Mouse (Mus musculus): ENCODE data around the gene Cltc. TPM values are rescaled to one million over a fixed set of nuclear protein-coding genes. Genes with fewer than 3 reads are reported as not detected.
A peak's percentile ranks its signal among the peaks of the same experiment; 100 is the strongest.

The Cltc gene
- total RNA-seq, 1 experiment, result 176 TPM

- no peak overlapping the region for H3K9ac ChIP-seq (ENCODE audit: insufficient read depth, low read depth, low read length, poor library complexity, severe bottlenecking)
Measured at GRCm38 (mm10) chr11:86691482-86691881, 65.9 kb downstream of the Cltc start.

GRCm38 (mm10) chr11:86690383-86690782 is 67.0 kb downstream of the Cltc start:
- Histone ChIP-seq H3K4me3 (ENCODE audit: insufficient read depth in 1 of 2, low read depth in 1 of 2, low read length in 2 of 2, poor library complexity in 1 of 2, severe bottlenecking in 1 of 2) (no peak overlapping the region), H3K9ac (ENCODE audit: insufficient read depth, low read depth, low read length, poor library complexity, severe bottlenecking) (no peak overlapping the region), H3K27ac (ENCODE audit: insufficient read depth, low read depth, low read length, poor library complexity, severe bottlenecking) (no peak overlapping the region), H3K4me1 (ENCODE audit: control insufficient read depth in 2 of 2, insufficient read depth in 2 of 2, low read length in 2 of 2, poor library complexity in 1 of 2) (peaks cover 0 to under 1% of the 10 kb centered on the region in 2 experiments; a peak in 1 of 4 replicates), H3K9me3 (ENCODE audit: control insufficient read depth, insufficient read depth, low read depth, low read length) (no peaks in the 10 kb centered on the region), H3K36me3 (ENCODE audit: control insufficient read depth, insufficient read depth, low read length, poor library complexity, severe bottlenecking) (peaks cover 11% of the 10 kb centered on the region)
- TF ChIP-seq MAFK (IDR thresholded peaks at IDR 0.05; ENCODE audit: insufficient read depth, low read depth, low read length), result no peak
- no peak for TF ChIP-seq ZNF384 (IDR thresholded peaks at IDR 0.05; ENCODE audit: low read depth, low read length)
- TF ChIP-seq CHD2 (IDR thresholded peaks at IDR 0.05; ENCODE audit: low read depth, low read length), result no peak
- TF ChIP-seq HCFC1 (IDR thresholded peaks at IDR 0.05; ENCODE audit: borderline replicate concordance, insufficient read depth, low read length), result no peak
- TF ChIP-seq ZC3H11A (IDR thresholded peaks at IDR 0.05; ENCODE audit: borderline replicate concordance, low read depth, low read length), result no peak
- in situ Hi-C loops (cut with MboI; ENCODE audit: low sequenced_read_pairs in 2 of 2, unreplicated experiment in 2 of 2), result no loop called here
- no peak for DNase-seq (ENCODE audit: low read depth, low spot score)

More at GRCm38 (mm10) chr11:86691482-86691881, 65.9 kb downstream of the Cltc start:
- H3K4me3 ChIP-seq (ENCODE audit: insufficient read depth in 1 of 2, low read depth in 1 of 2, low read length in 2 of 2, poor library complexity in 1 of 2, severe bottlenecking in 1 of 2), result no peak overlapping the region
- DNase-seq (ENCODE audit: low read depth, low spot score), result no peak
- H3K36me3 ChIP-seq (ENCODE audit: control insufficient read depth, insufficient read depth, low read length, poor library complexity, severe bottlenecking), result peaks cover 13% of the 10 kb centered on the region
- no peaks in the 10 kb centered on the region for H3K9me3 ChIP-seq (ENCODE audit: control insufficient read depth, insufficient read depth, low read depth, low read length)
- TF ChIP-seq ZC3H11A (IDR thresholded peaks at IDR 0.05; ENCODE audit: borderline replicate concordance, low read depth, low read length) (no peak), ZNF384 (IDR thresholded peaks at IDR 0.05; ENCODE audit: low read depth, low read length) (no peak), HCFC1 (IDR thresholded peaks at IDR 0.05; ENCODE audit: borderline replicate concordance, insufficient read depth, low read length) (no peak), CHD2 (IDR thresholded peaks at IDR 0.05; ENCODE audit: low read depth, low read length) (no peak), MAFK (IDR thresholded peaks at IDR 0.05; ENCODE audit: insufficient read depth, low read depth, low read length) (no peak)
- in situ Hi-C loops (cut with MboI; ENCODE audit: low sequenced_read_pairs in 2 of 2, unreplicated experiment in 2 of 2), result no loop called here
- no peaks in the 10 kb centered on the region for H3K4me1 ChIP-seq (ENCODE audit: control insufficient read depth in 2 of 2, insufficient read depth in 2 of 2, low read length in 2 of 2, poor library complexity in 1 of 2)
- H3K27ac ChIP-seq (ENCODE audit: insufficient read depth, low read depth, low read length, poor library complexity, severe bottlenecking), result no peak overlapping the region

- Histone ChIP-seq H3K4me3 (ENCODE audit: insufficient read depth in 1 of 2, low read depth in 1 of 2, low read length in 2 of 2, poor library complexity in 1 of 2, severe bottlenecking in 1 of 2) (no peak overlapping the region), H3K9me3 (ENCODE audit: control insufficient read depth, insufficient read depth, low read depth, low read length) (no peaks in the 10 kb centered on the region), H3K9ac (ENCODE audit: insufficient read depth, low read depth, low read length, poor library complexity, severe bottlenecking) (peak overlapping the region; percentile 25; the same call in 1 of the 2 replicates), H3K4me1 (ENCODE audit: control insufficient read depth in 2 of 2, insufficient read depth in 2 of 2, low read length in 2 of 2, poor library complexity in 1 of 2) (peaks cover 2 to 3% of the 10 kb centered on the region in 2 experiments; a peak in 2 of 4 replicates), H3K27ac (ENCODE audit: insufficient read depth, low read depth, low read length, poor library complexity, severe bottlenecking) (no peak overlapping the region), H3K36me3 (ENCODE audit: control insufficient read depth, insufficient read depth, low read length, poor library complexity, severe bottlenecking) (peaks cover 8% of the 10 kb centered on the region)
- in situ Hi-C loops (cut with MboI; ENCODE audit: low sequenced_read_pairs in 2 of 2, unreplicated experiment in 2 of 2), result no loop called here
- TF ChIP-seq ZNF384 (IDR thresholded peaks at IDR 0.05; ENCODE audit: low read depth, low read length), result no peak
- TF ChIP-seq CHD2 (IDR thresholded peaks at IDR 0.05; ENCODE audit: low read depth, low read length), result no peak
- TF ChIP-seq HCFC1 (IDR thresholded peaks at IDR 0.05; ENCODE audit: borderline replicate concordance, insufficient read depth, low read length), result no peak
- no peak for TF ChIP-seq MAFK (IDR thresholded peaks at IDR 0.05; ENCODE audit: insufficient read depth, low read depth, low read length)
- no peak for TF ChIP-seq ZC3H11A (IDR thresholded peaks at IDR 0.05; ENCODE audit: borderline replicate concordance, low read depth, low read length)
- DNase-seq (ENCODE audit: low read depth, low spot score), result no peak
Measured at GRCm38 (mm10) chr11:86685366-86685765, 72.0 kb downstream of the Cltc start.

- Histone ChIP-seq H3K9ac (ENCODE audit: insufficient read depth, low read depth, low read length, poor library complexity, severe bottlenecking) (peak overlapping the region; percentile 93), H3K4me3 (ENCODE audit: insufficient read depth in 1 of 2, low read depth in 1 of 2, low read length in 2 of 2, poor library complexity in 1 of 2, severe bottlenecking in 1 of 2) (peak overlapping the region; percentile 77 to 82), H3K4me1 (ENCODE audit: control insufficient read depth in 2 of 2, insufficient read depth in 2 of 2, low read length in 2 of 2, poor library complexity in 1 of 2) (peaks cover 2 to 3% of the 10 kb centered on the region in 2 experiments; a peak in 2 of 4 replicates), H3K36me3 (ENCODE audit: control insufficient read depth, insufficient read depth, low read length, poor library complexity, severe bottlenecking) (peaks cover 3% of the 10 kb centered on the region), H3K27ac (ENCODE audit: insufficient read depth, low read depth, low read length, poor library complexity, severe bottlenecking) (peak overlapping the region; percentile 69), H3K9me3 (ENCODE audit: control insufficient read depth, insufficient read depth, low read depth, low read length) (no peaks in the 10 kb centered on the region)
- no peak for DNase-seq (ENCODE audit: low read depth, low spot score)
- TF ChIP-seq HCFC1 (IDR thresholded peaks at IDR 0.05; ENCODE audit: borderline replicate concordance, insufficient read depth, low read length) (no peak), ZC3H11A (IDR thresholded peaks at IDR 0.05; ENCODE audit: borderline replicate concordance, low read depth, low read length) (no peak), CHD2 (IDR thresholded peaks at IDR 0.05; ENCODE audit: low read depth, low read length) (no peak), ZNF384 (IDR thresholded peaks at IDR 0.05; ENCODE audit: low read depth, low read length) (no peak), MAFK (IDR thresholded peaks at IDR 0.05; ENCODE audit: insufficient read depth, low read depth, low read length) (no peak)
- in situ Hi-C loops (cut with MboI; ENCODE audit: low sequenced_read_pairs in 2 of 2, unreplicated experiment in 2 of 2), result no loop called here
Measured at GRCm38 (mm10) chr11:86684126-86685012, 73.0 kb downstream of the Cltc start.
